Mouse (Mus musculus): ENCODE results near the gene Nfib.

DNA sequence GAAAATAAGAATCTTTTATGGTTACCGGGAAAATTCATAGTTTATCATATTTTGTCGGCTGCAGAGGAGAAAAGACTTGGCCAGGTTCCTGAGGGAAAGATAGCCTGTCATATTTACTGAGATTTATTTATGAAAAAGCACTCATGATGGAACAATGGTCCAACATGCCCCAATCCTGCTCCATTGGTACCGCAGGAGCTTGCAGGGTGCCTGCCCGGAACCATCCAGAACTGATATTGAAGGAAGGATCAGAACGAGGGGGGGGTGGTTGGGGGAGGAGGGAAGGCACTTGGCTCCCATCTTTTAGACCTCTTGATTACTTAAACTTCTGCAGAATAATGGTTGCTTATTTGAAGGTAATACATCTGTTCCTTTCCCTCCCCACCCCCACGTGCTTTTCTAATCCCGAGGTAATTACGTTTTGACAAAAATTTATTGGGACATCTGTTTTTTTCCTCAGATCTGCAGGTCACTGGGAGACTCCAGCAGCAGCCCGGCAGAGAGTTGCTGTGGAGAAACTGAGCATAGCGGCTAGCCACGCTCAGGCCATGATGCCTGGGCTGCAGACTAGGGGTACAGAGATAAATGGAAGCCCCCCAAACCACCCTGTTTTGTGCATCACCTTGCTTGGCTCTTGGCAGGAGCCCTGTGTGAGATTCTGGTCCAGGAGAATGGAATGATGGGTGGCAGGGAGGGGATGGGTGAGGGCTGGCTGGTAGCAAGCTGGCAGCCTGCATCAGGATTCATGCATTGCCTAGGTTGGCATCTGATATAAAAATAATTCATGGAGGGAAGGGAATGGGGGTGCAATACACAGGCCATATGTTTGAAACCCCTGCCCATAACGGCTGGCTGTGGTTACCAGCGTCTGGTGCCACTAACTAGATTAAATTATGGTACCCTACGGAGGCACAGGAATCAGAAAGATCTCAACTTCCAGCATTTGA lies 437.4 kb downstream of the Nfib start:
- TF ChIP-seq POLR2A (IDR thresholded peaks at IDR 0.05; ENCODE audit: borderline replicate concordance, extremely low read depth, low read depth, low read length) (no peak), CTCF (IDR thresholded peaks at IDR 0.05; ENCODE audit: insufficient read depth, low read length) (no peak)

All from lung, adult 2 months (tissue).